Mouse (Mus musculus): ENCODE results near the gene L3mbtl1. TPM values are rescaled to one million over a fixed set of nuclear protein-coding genes. Genes with fewer than 3 reads are reported as not detected.

L3mbtl1 gene
- total RNA-seq, 2 experiments from 2014 or later: 24.1 to 24.9 TPM

DNA sequence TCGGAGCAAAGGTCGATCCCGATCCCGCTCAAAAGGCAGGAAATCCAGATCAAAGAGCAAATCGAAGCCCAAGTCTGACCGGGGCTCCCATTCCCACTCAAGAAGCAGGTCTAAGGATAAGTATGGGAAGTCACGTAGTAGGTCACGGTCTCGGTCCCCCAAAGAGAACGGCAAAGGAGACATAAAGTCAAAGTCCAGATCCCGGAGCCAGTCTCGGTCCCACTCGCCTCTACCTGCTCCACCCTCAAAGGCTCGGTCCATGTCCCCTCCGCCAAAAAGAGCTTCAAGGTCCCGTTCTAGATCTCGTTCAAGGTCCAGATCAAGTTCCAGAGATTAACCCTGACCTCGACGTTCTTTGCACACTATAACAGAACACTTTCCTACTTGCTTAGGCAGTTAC is 8.9 kb upstream of the L3mbtl1 start:
- intact Hi-C loops (cut with DNase I): no loop called here
- no peak for DNase-seq (ENCODE audit: low spot score in 2 of 2)

- intact Hi-C loops (cut with DNase I): no loop called here
- no peak for DNase-seq (ENCODE audit: low spot score in 2 of 2)
Observed at GRCm38 (mm10) chr2:162935700-162936099, 7.6 kb upstream of the L3mbtl1 start.

- intact Hi-C loops (cut with DNase I): no loop called here
- no peak for DNase-seq (ENCODE audit: low spot score in 2 of 2)
Observed at GRCm38 (mm10) chr2:162939562-162939961, 3.7 kb upstream of the L3mbtl1 start.

DNA sequence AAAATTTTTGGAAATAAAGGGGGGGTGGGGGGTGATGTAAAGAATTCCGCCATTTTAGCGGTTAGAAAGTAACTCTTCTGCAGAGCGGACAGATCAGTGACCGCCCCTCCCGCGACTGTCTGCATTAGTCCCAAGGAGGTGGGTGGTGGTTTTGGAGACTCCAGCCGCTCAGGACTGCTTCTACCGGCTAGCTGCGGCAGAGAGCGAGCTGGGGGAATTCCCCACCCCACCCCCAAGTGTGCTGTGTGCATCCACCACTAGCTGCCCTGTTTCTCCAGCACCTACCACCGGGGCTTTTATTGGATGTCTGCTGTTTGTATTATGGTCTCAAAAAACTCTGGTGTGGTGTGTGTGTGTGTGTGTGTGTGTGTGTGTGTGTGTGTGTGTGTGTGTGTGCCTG is 659 bp downstream of the L3mbtl1 start:
- intact Hi-C loops (cut with DNase I): loop anchor here (10.0 kb wide), 1 partner anchor 471 kb away; no protein-coding TSS in a partner anchor
- DNase-seq (ENCODE audit: low spot score in 2 of 2): peak in 1 of 2 experiments; percentile 67

- intact Hi-C loops (cut with DNase I): loop anchor here (10.0 kb wide), 1 partner anchor 468 kb away; no protein-coding TSS in a partner anchor
- DNase-seq (ENCODE audit: low spot score in 2 of 2): no peak
Observed at GRCm38 (mm10) chr2:162946964-162947363, 3.7 kb downstream of the L3mbtl1 start.

- intact Hi-C loops (cut with DNase I): loop anchor here (10.0 kb wide), 1 partner anchor 467 kb away; no protein-coding TSS in a partner anchor
- DNase-seq (ENCODE audit: low spot score in 2 of 2): peak; percentile 31 to 76
Observed at GRCm38 (mm10) chr2:162947736-162948135, 4.5 kb downstream of the L3mbtl1 start.

- intact Hi-C loops (cut with DNase I): loop anchor here (10.0 kb wide), 1 partner anchor 467 kb away; no protein-coding TSS in a partner anchor
- no peak for DNase-seq (ENCODE audit: low spot score in 2 of 2)
Observed at GRCm38 (mm10) chr2:162948221-162948620, 4.9 kb downstream of the L3mbtl1 start.

GRCm38 (mm10) chr2:162950776-162951175 is 7.5 kb downstream of the L3mbtl1 start:
- intact Hi-C loops (cut with DNase I): no loop called here
- no peak for DNase-seq (ENCODE audit: low spot score in 2 of 2)

DNA sequence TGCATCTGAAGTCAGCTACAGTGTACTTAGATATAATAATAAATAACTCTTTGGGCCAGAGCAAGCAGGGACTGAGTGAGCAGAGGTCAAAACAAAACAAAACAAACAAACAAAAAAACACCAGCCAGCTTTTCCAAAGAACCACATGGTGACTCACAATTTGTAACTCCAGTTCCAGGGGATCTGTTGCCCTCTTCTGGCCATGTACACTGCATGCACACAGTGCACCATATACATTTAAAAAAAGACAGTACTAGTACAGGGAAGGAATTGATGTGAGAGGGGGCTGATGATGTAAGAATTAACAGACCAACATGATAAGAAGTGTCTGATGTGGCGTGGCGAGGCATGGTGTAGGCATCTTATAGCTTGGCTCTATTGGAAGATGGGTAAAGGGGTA is 13.6 kb downstream of the L3mbtl1 start:
- DNase-seq (ENCODE audit: low spot score in 2 of 2): no peak
- intact Hi-C loops (cut with DNase I): no loop called here

- intact Hi-C loops (cut with DNase I): no loop called here
- no peak for DNase-seq (ENCODE audit: low spot score in 2 of 2)
Observed at GRCm38 (mm10) chr2:162961321-162961720, 18.0 kb downstream of the L3mbtl1 start.

DNA sequence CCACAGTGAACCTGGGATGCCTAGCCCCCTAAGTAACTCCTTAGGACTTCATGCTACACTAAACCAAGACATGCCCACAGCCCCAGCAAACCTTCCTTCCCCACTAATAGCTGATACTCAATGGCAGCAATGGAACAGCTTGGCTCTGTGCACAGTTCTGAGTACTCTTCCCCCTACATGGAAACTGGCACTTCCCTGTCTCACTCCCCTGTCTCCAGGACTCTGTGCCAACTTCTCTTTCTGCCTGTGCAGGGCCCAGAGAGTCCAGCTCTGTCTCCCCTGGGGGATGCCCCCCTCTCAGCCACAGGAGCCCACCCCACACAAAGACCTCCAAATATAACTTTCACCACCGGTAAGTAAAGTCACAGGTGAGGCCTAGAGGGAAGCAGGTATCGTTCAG is 23.5 kb downstream of the L3mbtl1 start:
- intact Hi-C loops (cut with DNase I): no loop called here
- DNase-seq (ENCODE audit: low spot score in 2 of 2): no peak

DNA sequence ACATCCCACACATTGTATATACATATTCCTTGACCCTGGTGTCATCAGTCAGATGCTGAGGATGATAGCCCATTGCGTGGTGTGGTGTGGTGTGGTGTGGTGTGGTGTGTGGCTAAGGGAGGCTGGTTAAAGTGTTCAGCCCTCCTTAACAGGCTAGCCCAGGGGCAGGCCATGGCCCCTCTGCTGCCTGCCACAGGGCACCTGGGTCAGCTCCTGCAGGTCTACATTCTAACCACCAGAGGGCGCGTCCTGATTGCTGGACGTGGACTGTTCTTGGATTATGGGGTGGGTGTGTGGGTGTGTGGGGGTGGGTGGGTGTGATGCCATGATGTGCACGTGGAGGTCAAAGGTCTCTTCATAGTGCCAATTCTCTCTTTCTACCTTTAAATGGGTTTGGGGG is 25.1 kb downstream of the L3mbtl1 start:
- intact Hi-C loops (cut with DNase I): no loop called here
- no peak for DNase-seq (ENCODE audit: low spot score in 2 of 2)

DNA sequence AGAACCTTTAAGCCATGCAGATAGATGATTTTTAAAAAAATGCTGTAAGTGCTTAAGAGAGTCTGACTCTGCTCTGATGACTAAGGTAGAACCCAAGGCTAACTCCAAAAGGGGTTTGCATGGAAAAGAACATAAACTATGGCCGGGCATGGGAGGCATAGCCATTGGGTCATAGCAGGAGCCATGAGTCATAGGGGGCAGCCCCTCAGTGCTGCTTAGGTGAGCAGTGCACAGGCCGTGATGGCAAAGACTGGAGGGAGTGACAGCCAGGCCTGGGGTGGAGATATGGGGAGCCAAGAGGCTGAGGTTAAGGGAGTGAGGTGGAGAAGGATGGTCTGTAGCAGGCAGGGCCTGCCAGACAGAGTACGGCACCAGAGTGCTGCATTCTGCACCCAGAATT is 25.8 kb downstream of the L3mbtl1 start:
- DNase-seq (ENCODE audit: low spot score in 2 of 2): no peak
- intact Hi-C loops (cut with DNase I): no loop called here

- intact Hi-C loops (cut with DNase I): no loop called here
- no peak for DNase-seq (ENCODE audit: low spot score in 2 of 2)
Observed at GRCm38 (mm10) chr2:162970896-162971295, 27.6 kb downstream of the L3mbtl1 start.

DNA sequence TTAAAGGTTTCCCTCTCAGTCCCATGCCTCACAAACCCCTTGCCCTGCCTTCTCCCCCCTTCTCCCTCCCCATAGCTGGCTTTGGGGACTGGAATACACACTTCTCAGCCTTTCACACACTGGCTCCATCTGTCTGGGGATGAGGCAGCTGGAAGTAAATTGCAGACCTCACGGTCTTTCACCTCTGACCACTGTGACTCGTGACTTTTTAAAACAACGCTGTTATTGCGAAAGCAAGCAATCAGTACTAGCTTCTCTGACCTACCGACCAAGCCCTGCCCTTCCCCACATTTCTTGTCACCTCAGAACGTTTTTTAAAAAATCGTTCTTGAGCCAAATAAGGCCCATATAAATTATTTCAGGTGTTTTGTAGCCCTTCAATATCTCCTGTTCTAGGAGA is 29.5 kb downstream of the L3mbtl1 start:
- intact Hi-C loops (cut with DNase I): no loop called here
- no peak for DNase-seq (ENCODE audit: low spot score in 2 of 2)

DNA sequence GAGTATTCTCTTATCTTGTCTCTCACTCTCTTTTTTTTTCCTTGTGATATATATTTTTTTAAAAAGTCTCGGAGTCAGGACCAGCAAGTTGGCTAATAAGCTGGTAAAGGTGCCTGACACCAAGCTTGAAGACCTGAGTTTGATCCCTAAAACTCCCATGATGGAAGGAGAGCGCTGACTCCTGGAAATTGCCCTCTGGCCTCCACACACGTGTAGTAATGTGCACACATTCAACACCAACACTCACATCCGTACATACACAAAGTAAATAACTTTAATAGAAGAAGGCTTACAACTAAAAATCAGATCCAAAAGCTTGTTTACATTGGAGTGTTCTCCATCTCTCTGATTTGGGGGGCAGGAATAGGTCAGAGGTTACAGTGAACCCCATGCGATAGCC is 29.9 kb downstream of the L3mbtl1 start:
- intact Hi-C loops (cut with DNase I): no loop called here
- DNase-seq (ENCODE audit: low spot score in 2 of 2): no peak

- DNase-seq (ENCODE audit: low spot score in 2 of 2): peak in 1 of 2 experiments; percentile 12
- intact Hi-C loops (cut with DNase I): no loop called here
Observed at GRCm38 (mm10) chr2:162973637-162974036, 30.4 kb downstream of the L3mbtl1 start.

DNA sequence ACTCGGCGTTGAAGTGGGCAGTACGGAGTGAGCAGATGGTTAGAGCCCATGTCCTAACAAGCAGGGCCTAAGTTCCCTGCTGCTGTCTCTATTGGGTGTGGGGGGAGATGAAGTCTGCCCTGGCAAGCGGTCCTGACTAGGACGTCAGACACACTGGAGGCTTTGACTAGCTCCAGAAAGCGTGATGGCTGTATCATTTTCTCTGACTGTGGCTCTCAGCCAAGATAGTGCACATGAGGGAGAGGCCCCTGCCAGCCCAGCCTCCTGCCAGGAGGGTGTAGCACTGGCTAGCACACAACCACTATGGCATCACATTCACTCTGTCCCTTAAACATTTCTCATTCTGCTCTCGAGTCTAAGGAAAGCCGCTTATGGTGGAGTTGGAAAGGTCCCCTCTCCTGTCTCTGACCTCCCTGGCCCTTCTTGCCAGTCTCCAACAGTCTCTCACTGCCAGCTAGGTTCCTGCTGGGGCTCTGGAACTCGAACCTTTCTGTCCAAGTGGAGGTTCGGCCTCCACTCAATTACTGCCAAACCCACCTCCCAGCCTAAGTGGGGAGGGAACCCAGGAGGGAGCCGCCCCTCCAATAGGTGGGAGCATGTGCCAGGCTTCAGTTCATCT is 32.0 kb downstream of the L3mbtl1 start:
- intact Hi-C loops (cut with DNase I): no loop called here
- peak; percentile 23 to 44 for DNase-seq (ENCODE audit: low spot score in 2 of 2)

DNA sequence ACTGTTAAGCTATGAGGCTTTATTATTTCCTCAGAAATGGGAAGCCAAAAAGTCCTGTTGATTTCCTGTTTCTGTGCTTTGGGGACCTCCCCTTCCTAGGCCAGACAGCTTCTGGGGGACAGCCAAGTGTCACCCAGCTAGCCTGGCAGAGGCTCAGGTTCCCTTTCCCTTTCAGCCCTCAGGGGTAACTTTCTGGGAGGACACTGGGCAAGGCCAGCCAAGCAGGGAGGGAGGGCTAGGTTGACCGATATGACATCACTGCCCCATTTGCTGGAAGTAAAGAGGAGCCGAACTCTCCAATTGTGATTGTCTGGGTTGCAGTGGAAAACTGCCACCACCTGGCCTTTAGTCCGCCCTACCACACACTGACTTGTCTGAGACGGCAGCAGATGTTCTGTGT is 32.7 kb downstream of the L3mbtl1 start:
- no peak for DNase-seq (ENCODE audit: low spot score in 2 of 2)

DNA sequence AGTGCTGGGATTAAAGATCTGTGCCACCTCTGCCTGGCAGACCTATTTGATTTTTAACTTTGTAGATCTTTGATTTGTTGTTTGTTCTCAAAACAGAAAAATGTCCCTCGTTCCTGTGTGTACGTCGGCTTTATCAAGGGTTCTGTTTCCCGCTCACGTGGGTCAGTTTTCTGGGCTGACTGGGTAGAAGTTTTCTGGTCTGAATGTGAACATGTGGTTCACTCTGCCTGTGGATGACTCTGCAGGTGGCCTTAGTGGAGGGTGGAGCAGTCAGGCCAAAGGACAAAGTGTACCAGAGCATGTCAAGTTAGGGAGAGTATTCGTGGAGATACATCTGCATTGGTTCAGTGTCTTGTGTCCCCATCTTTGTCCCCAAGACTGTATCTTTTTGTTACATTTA is 41.1 kb downstream of the L3mbtl1 start:
- DNase-seq (ENCODE audit: low spot score in 2 of 2): no peak
- intact Hi-C loops (cut with DNase I): no loop called here

More for the DNA sequence above, 32.7 kb downstream of the L3mbtl1 start:
- intact Hi-C loops (cut with DNase I): no loop called here

- intact Hi-C loops (cut with DNase I): no loop called here
- peak in 1 of 2 experiments; percentile 46 for DNase-seq (ENCODE audit: low spot score in 2 of 2)
Observed at GRCm38 (mm10) chr2:162985923-162986322, 42.7 kb downstream of the L3mbtl1 start.

DNA sequence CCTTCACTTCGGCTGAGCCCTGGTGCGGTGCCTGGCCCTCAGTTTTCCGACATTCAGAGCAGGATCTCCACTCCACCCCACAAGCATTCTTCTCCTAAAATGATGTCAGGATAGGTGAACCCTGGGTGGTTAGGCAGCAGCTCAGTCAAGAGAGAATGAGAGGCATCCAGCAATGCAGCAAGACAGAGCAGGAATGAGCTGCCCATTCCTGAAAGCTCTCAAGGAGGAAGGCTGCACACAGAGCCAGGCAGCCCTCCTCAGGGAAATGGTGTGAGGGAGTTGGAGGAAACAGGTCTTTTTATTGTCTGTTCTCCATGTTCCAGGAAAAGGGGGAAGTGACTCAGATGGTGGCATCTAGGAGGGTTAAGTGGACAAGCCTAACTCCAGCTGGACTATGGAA is 43.5 kb downstream of the L3mbtl1 start:
- intact Hi-C loops (cut with DNase I): no loop called here
- no peak for DNase-seq (ENCODE audit: low spot score in 2 of 2)

Data from left cerebral cortex, postnatal 14 days (tissue).